Mouse (Mus musculus) liver, embryonic 13.5 days (tissue): ENCODE results near the gene Lrrc15. TPM values are rescaled to one million over a fixed set of nuclear protein-coding genes. Genes with fewer than 3 reads are reported as not detected.

ENCODE experiments used
- ATAC-seq: fragments of 200-750 bp; cut with Nextera tagmentation; 2 replicates; pipeline ENCODE4 v1.8.0; 2017; ENCODE audit warnings: low read depth, mild to moderate bottlenecking, moderate number of reproducible peaks, moderate library complexity
- DNase-seq: peaks from one replicate; pipeline ENCODE4 v3.0.0; 2022
- H3K27ac ChIP-seq: fragments of 300-500 bp; sonication (generic); 2 replicates; pipeline ENCODE4 v1.5.1; 2015; ENCODE audit warnings: moderate library complexity, mild to moderate bottlenecking, inconsistent platforms
- H3K27me3 ChIP-seq: fragments of 300-500 bp; sonication (generic); 2 replicates; pipeline ENCODE4 v1.6.1; 2015; ENCODE audit warnings: mild to moderate bottlenecking, inconsistent platforms
- H3K36me3 ChIP-seq: fragments of 300-500 bp; sonication (generic); 2 replicates; pipeline ENCODE4 v1.6.1; 2015; ENCODE audit warnings: mild to moderate bottlenecking, inconsistent platforms
- H3K4me1 ChIP-seq: fragments of 300-500 bp; sonication (generic); replicated peaks from 2 replicates; pipeline ENCODE4 v1.6.1; 2015; ENCODE audit warnings: inconsistent platforms
- H3K4me2 ChIP-seq: fragments of 300-500 bp; sonication (generic); 2 replicates; pipeline ENCODE4 v1.6.1; 2015; ENCODE audit warnings: inconsistent platforms, mild to moderate bottlenecking, moderate library complexity
- H3K4me3 ChIP-seq: fragments of 300-500 bp; sonication (generic); replicated peaks from 2 replicates; pipeline ENCODE4 v1.5.1; 2015; ENCODE audit warnings: mild to moderate bottlenecking, inconsistent platforms
- H3K9ac ChIP-seq: fragments of 300-500 bp; sonication (generic); 2 replicates; pipeline ENCODE4 v1.6.1; 2015; ENCODE audit warnings: mild to moderate bottlenecking, inconsistent platforms
- H3K9me3 ChIP-seq: fragments of 300-500 bp; sonication (generic); replicated peaks from 2 replicates; pipeline ENCODE4 v1.6.1; 2016; ENCODE audit warnings: inconsistent platforms
- WGBS: fragments of 180-500 bp; shearing (Covaris S2); methylation state at CpG from one replicate; pipeline ENCODE4 v1.1.7; 2015; ENCODE audit not compliant: insufficient replicate concordance; 5-methylcytosine and 5-hydroxymethylcytosine counted together
- polyA plus RNA-seq: library from polyadenylated mRNA; unstranded; fragments of >200 nt; fragmentation: Nextera tagmentation; extraction: Ambion mirVana; gene quantifications from 2 replicates; pipeline ENCODE4 v1.2.1, GENCODE M21; 2015

Lrrc15 gene
- polyA plus RNA-seq, 1 experiment from 2014 or later: not detected

- ATAC-seq (no peak), DNase-seq (no peak)
- no peak overlapping the region for H3K4me3 ChIP-seq
- no peak overlapping the region for H3K9ac ChIP-seq
- no peaks in the 10 kb centered on the region for H3K9me3 ChIP-seq
- H3K27me3 ChIP-seq: peaks cover 37% of the 10 kb centered on the region
- 65% methylated on average over 6 of the region's 6 CpGs for WGBS
- no peak overlapping the region for H3K4me2 ChIP-seq
- H3K4me1 ChIP-seq: no peaks in the 10 kb centered on the region
- H3K36me3 ChIP-seq: no peaks in the 10 kb centered on the region
- H3K27ac ChIP-seq: no peak overlapping the region
These were observed 19.6 kb upstream of the Lrrc15 start for GRCm38 (mm10) chr16:30302686-30303085.

DNA sequence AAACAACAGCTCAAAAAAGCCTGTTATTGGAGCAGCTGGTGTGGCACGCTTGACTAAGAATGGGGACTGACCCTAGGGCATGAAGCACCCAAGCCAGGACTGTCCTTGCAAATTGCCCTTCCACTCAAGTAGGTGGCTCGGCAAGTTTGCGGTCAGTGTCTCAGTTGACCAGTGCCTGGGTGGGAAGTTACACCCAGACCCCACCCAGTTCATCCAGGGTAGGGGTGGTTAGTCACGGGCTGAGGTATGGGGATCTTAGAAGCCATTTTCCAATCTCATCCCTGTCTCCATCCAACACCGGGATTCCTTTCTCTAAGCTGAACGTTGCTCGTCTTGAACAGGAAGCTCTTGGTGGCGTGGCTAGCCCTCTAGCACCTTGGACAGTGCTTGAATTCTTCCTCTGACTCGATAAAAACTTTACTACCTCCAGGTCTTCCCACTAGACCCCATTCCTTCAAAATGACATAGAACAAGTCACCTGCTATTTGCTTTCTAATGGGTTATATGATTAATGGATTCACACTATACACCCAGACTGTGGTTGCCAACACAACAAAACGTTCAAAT lies 16.7 kb upstream of the Lrrc15 start:
- Histone ChIP-seq H3K27ac (no peak overlapping the region), H3K4me1 (no peaks in the 10 kb centered on the region), H3K9me3 (no peaks in the 10 kb centered on the region), H3K9ac (no peak overlapping the region), H3K27me3 (peaks cover 19% of the 10 kb centered on the region; the same call in 1 of the 2 replicates), H3K4me3 (no peak overlapping the region), H3K36me3 (no peaks in the 10 kb centered on the region), H3K4me2 (no peak overlapping the region)
- 44% methylated on average over 10 of the region's 10 CpGs for WGBS
- ATAC-seq (no peak), DNase-seq (no peak)

DNA sequence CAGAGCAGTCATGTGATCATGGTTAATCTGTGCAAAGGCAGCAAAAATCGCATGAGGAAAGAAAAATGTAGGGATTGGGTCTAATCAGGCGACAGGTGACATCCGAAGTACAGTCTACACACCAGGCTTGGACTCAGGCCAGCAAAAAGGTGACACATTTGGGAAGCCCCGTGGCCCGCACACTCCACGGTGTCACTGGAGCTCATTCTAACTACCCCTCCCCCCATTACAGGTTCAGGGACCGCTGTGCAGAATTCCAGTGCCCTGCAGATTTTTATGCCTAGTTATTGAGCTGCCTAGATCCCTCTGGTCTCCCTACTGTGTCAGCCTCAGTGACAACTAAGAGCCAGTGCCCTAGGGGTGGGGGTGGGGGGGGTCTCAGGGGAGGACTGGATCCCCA lies 14.4 kb upstream of the Lrrc15 start:
- WGBS: 73% methylated on average over 7 of the region's 7 CpGs
- ATAC-seq: no peak

DNA sequence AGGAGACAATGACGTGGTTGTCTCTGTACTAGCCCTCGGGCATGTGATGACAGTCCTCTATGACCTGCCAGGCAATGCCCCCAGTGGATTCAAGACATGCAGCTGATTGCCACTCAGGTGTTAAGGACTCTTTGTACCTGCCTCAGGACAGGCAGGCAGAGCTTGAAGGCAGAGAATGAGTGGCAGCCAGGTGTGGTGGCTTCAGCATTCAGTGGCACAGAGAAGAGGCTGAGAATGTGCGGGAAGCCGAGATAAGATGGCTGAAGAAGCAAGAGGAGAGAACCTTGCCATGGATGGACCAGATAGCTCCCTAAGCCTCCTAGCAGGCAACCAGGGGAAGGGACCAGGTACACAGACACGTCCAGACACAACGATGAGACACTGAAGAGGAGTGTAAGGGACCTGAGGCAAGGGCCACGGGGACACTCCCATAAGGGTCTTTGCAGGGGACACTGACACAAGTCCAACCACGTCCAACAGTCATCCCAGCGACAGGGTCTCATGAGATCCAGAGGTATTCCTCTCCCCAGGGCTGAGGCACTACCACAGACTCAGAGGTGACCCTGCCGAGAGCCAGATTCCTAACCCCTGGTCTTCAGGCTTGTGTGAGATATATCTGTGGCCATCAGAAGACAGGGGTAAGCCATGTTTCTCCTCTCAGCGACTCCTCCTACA lies 13.7 kb upstream of the Lrrc15 start:
- H3K9ac ChIP-seq: no peak overlapping the region
- no peak overlapping the region for H3K4me2 ChIP-seq
- H3K27ac ChIP-seq: no peak overlapping the region
- ATAC-seq (no peak), DNase-seq (no peak)
- H3K4me1 ChIP-seq: no peaks in the 10 kb centered on the region
- WGBS: 67% methylated on average over 11 of the region's 11 CpGs
- H3K9me3 ChIP-seq: no peaks in the 10 kb centered on the region
- no peak overlapping the region for H3K4me3 ChIP-seq
- H3K36me3 ChIP-seq: no peaks in the 10 kb centered on the region
- peaks cover 12% of the 10 kb centered on the region; the same call in 1 of the 2 replicates for H3K27me3 ChIP-seq

More for the DNA sequence above, 14.4 kb upstream of the Lrrc15 start:
- Histone ChIP-seq H3K27ac (no peak overlapping the region), H3K36me3 (no peaks in the 10 kb centered on the region), H3K27me3 (peaks cover 13% of the 10 kb centered on the region; the same call in 1 of the 2 replicates), H3K4me2 (no peak overlapping the region), H3K4me3 (no peak overlapping the region), H3K9ac (no peak overlapping the region), H3K4me1 (no peaks in the 10 kb centered on the region), H3K9me3 (no peaks in the 10 kb centered on the region)
- DNase-seq: no peak

DNA sequence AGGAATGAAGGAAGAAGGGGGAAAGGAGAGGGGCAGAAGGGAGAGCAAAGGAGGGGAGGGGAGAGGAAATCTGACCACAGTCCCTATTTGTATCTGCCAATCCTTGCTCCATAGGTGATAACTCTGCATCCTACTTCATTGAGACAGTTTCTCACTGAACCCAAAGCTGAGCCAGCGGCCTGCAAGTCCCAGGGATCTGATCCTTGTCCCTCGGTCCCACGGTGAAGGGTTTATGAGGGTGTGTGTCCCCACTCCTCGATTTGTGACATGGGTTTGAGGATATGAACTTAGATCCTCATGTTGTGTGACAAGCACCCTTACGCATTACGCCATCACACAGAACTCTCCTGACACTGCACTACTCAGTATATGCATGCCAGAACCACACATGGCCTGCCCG lies 12.1 kb upstream of the Lrrc15 start:
- H3K36me3 ChIP-seq: no peaks in the 10 kb centered on the region
- H3K4me2 ChIP-seq: no peak overlapping the region
- H3K9me3 ChIP-seq: no peaks in the 10 kb centered on the region
- H3K27me3 ChIP-seq: no peaks in the 10 kb centered on the region
- no peaks in the 10 kb centered on the region for H3K4me1 ChIP-seq
- no peak overlapping the region for H3K9ac ChIP-seq
- no peak overlapping the region for H3K4me3 ChIP-seq
- no peak overlapping the region for H3K27ac ChIP-seq
- no peak for DNase-seq
- WGBS: 65% methylated on average over 7 of the region's 7 CpGs
- no peak for ATAC-seq

DNA sequence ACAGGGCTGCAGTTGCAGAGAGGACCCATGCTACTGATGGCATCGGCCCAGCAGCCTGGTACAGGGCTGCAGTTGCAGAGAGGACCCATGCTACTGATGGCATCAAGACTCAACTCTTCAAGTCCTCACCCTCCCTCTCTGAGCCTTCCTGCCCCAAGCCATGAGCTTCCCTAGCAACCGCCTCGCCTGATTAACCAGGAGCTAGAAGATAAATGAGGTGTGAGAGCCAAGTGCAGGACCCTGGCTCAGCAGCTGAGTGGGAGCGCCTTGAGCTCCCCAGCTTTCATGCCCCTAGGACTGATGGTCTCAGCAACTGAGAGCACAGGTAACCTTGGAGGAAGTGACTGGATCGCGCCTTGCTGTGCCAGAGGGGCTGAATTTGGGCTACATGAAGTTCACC lies 7.4 kb upstream of the Lrrc15 start:
- Histone ChIP-seq H3K36me3 (no peaks in the 10 kb centered on the region), H3K4me1 (no peaks in the 10 kb centered on the region), H3K9ac (no peak overlapping the region), H3K27me3 (peaks cover 15% of the 10 kb centered on the region; the same call in 1 of the 2 replicates), H3K4me3 (no peak overlapping the region), H3K9me3 (no peaks in the 10 kb centered on the region), H3K27ac (no peak overlapping the region), H3K4me2 (no peak overlapping the region)
- ATAC-seq (no peak), DNase-seq (no peak)
- WGBS: 54% methylated on average over 6 of the region's 6 CpGs

GRCm38 (mm10) chr16:30285701-30286100 lies 2.6 kb upstream of the Lrrc15 start:
- Histone ChIP-seq H3K4me2 (no peak overlapping the region), H3K9ac (no peak overlapping the region), H3K27ac (no peak overlapping the region), H3K4me3 (no peak overlapping the region), H3K27me3 (peaks cover 60% of the 10 kb centered on the region), H3K36me3 (no peaks in the 10 kb centered on the region), H3K9me3 (no peaks in the 10 kb centered on the region), H3K4me1 (peaks cover 7% of the 10 kb centered on the region)
- 63% methylated on average over 4 of the region's 4 CpGs for WGBS
- ATAC-seq: no peak
- no peak for DNase-seq

- H3K27me3 ChIP-seq: peaks cover 60% of the 10 kb centered on the region
- H3K4me1 ChIP-seq: peaks cover 7% of the 10 kb centered on the region
- no peaks in the 10 kb centered on the region for H3K36me3 ChIP-seq
- no peak overlapping the region for H3K9ac ChIP-seq
- ATAC-seq (no peak), DNase-seq (no peak)
- no peak overlapping the region for H3K27ac ChIP-seq
- WGBS: 2% methylated on average over 15 of the region's 15 CpGs
- no peaks in the 10 kb centered on the region for H3K9me3 ChIP-seq
- no peak overlapping the region for H3K4me3 ChIP-seq
- H3K4me2 ChIP-seq: peak overlapping the region; percentile 12; the same call in 1 of the 2 replicates
These were observed 784 bp upstream of the Lrrc15 start for GRCm38 (mm10) chr16:30283743-30284337.

- no peak overlapping the region for H3K27ac ChIP-seq
- WGBS: 18% methylated on average over 4 of the region's 4 CpGs
- H3K9ac ChIP-seq: no peak overlapping the region
- peaks cover 49% of the 10 kb centered on the region for H3K27me3 ChIP-seq
- no peak for ATAC-seq
- no peak overlapping the region for H3K4me3 ChIP-seq
- no peaks in the 10 kb centered on the region for H3K36me3 ChIP-seq
- DNase-seq: no peak
- H3K4me1 ChIP-seq: peaks cover 7% of the 10 kb centered on the region
- no peak overlapping the region for H3K4me2 ChIP-seq
- no peaks in the 10 kb centered on the region for H3K9me3 ChIP-seq
These were observed 2.3 kb downstream of the Lrrc15 start for GRCm38 (mm10) chr16:30280676-30281297.

DNA sequence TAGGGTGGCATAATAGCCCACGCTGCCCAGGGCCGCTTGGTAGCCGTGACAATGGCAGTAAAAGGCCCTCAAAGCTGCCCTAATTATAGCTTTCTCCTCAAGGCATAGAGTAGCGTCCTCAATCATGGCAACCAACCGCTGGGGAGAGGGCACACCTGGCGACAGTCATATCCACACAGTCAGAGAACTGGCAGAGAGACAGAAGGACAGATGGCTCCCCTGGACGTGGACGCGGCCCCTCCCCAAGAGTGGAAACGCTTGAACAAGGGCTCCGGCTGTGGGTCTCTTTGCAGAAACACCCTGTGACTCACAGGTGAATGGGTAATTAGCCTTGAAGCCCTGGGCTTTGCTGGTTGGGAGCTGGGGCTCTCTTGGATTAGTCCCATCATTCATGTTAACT lies 4.7 kb downstream of the Lrrc15 start:
- WGBS: 74% methylated on average over 11 of the region's 11 CpGs
- Histone ChIP-seq H3K4me1 (peaks cover 7% of the 10 kb centered on the region), H3K36me3 (no peaks in the 10 kb centered on the region), H3K4me2 (no peak overlapping the region), H3K4me3 (no peak overlapping the region), H3K27ac (no peak overlapping the region), H3K27me3 (peaks cover 25% of the 10 kb centered on the region), H3K9ac (no peak overlapping the region), H3K9me3 (no peaks in the 10 kb centered on the region)
- no peak for ATAC-seq
- DNase-seq: no peak

DNA sequence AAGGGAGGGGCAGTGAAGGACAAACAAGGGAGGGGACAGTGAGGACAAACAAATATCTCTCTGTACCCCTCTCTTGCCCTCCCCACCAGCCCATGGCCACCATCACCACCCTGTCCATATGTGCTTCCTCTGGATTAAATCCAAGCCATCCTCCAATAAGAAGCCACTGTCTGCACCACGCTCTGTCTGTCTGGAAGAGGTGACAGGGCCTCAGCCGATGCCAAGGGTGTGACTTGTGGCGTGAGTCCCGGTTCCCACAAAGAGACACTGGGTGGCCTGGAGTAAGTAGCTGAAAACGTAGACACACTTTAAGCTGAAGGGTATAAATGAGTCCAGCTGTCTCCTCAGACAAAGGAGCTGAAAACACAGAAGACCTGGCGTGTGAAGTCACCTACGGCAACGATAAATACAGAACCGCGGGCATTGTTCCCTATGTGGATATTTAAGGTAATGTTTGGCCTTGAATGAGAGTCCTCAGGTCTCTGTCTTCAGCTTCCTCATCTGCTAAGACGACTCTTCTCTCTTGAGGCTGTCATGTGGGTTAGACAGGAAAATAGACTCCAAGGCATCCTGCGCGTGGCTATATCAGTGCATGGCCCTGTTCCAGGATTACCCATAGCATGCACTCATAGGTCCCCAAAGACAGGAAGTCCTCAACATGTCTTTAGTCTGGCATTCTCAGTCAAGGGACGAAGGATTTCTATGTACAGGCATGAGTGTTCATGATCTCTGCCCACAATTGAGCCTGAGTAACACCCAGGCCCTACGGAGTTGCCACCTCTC lies 7.3 kb downstream of the Lrrc15 start:
- Histone ChIP-seq H3K27me3 (no peaks in the 10 kb centered on the region; the same call in 1 of the 2 replicates), H3K4me2 (no peak overlapping the region), H3K9me3 (no peaks in the 10 kb centered on the region), H3K9ac (no peak overlapping the region), H3K4me1 (no peaks in the 10 kb centered on the region), H3K36me3 (no peaks in the 10 kb centered on the region), H3K27ac (no peak overlapping the region), H3K4me3 (no peak overlapping the region)
- WGBS: 62% methylated on average over 15 of the region's 15 CpGs
- no peak for ATAC-seq
- no peak for DNase-seq
